Comparison of ENCODE assay signal across 8 mouse cellular contexts in genomic region chr14:30548131-30548720, GRCm38 (mm10). TPM values are rescaled to one million over a fixed set of nuclear protein-coding genes. Genes with fewer than 3 reads are reported as not detected.
DNase-seq lines count a peak whose midpoint lies in the region; ATAC-seq and TF ChIP-seq lines count a peak whose summit lies in the region.

Gene Tkt, plus strand, starts transcription at chr14:30548359.

- peak; percentile 14; the same call in 1 of the 2 replicates for ATAC-seq in embryonic facial prominence, embryonic 14.5 days (ENCODE audit: low read depth)
- 0 out of 2 replicates have a peak, but pooled peaks have one; percentile 1 for ATAC-seq in granulocyte monocyte progenitor cell, adult 5-6 weeks (replicated peaks; ENCODE audit: poor library complexity, severe bottlenecking)
- ATAC-seq in intestine, postnatal 0 days = peak; percentile 15; the same call in 1 of the 2 replicates
- peak; percentile 61 for ATAC-seq in megakaryocyte-erythroid progenitor cell, adult 5-6 weeks (replicated peaks; ENCODE audit: low FRiP score, low TSS enrichment, poor library complexity, severe bottlenecking)

- no peaks in the 10 kb centered on the region for H3K9me3 ChIP-seq in embryonic facial prominence, embryonic 14.5 days (ENCODE audit: control insufficient read depth, low read length)
- H3K9me3 ChIP-seq in intestine, postnatal 0 days (ENCODE audit: control insufficient read depth) = no peaks in the 10 kb centered on the region

- no peak for TF ChIP-seq CTCF in thymus, adult 2 months (IDR thresholded peaks at IDR 0.05; ENCODE audit: borderline replicate concordance, control insufficient read depth, extremely low read depth, insufficient read depth, low read length, poor library complexity)
- no peak for TF ChIP-seq CTCF in intestine, postnatal 0 days (IDR thresholded peaks at IDR 0.05; ENCODE audit: low read depth)

- no peaks in the 10 kb centered on the region for H3K27me3 ChIP-seq in thymus, adult 2 months (ENCODE audit: control insufficient read depth, insufficient read depth, low read length)
- no peaks in the 10 kb centered on the region for H3K27me3 ChIP-seq in embryonic facial prominence, embryonic 14.5 days (replicated peaks; ENCODE audit: control insufficient read depth, insufficient read depth, low read length)
- no peaks in the 10 kb centered on the region for H3K27me3 ChIP-seq in intestine, postnatal 0 days (replicated peaks; ENCODE audit: control insufficient read depth, insufficient read depth, low read length)

- DNase-seq in thymus, adult 2 months = peak; percentile 8
- DNase-seq in thymus, postnatal 10 days (ENCODE audit: low spot score in 2 of 2) = no peak
- peak; percentile 57 for DNase-seq in embryonic facial prominence, embryonic 14.5 days (ENCODE audit: low spot score)
- DNase-seq in left cerebral cortex, postnatal 36 days (ENCODE audit: low spot score in 2 of 2) = peak; percentile 61 to 67
- peak; percentile 66 for DNase-seq in right cerebral cortex, postnatal 4 days

- H3K4me1 ChIP-seq in thymus, adult 2 months (replicated peaks; ENCODE audit: control insufficient read depth, insufficient read depth, low read length) = peaks cover 23% of the 10 kb centered on the region
- H3K4me1 ChIP-seq in embryonic facial prominence, embryonic 14.5 days (ENCODE audit: control insufficient read depth, insufficient read depth, low read length) = peaks cover 25% of the 10 kb centered on the region
- peaks cover 13% of the 10 kb centered on the region; the same call in 1 of the 2 replicates for H3K4me1 ChIP-seq in intestine, postnatal 0 days (replicated peaks; ENCODE audit: control insufficient read depth, insufficient read depth, low read length)

- peak within 1 kb of the TSS; percentile 94 for H3K4me3 ChIP-seq in thymus, adult 2 months (ENCODE audit: control insufficient read depth, insufficient read depth, low read length)
- H3K4me3 ChIP-seq in embryonic facial prominence, embryonic 14.5 days (ENCODE audit: low read depth, low read length) = peak within 1 kb of the TSS; percentile 75
- H3K4me3 ChIP-seq in intestine, postnatal 0 days (ENCODE audit: low read depth, low read length) = peak within 1 kb of the TSS; percentile 69

- intact Hi-C loops in left cerebral cortex, postnatal 36 days (cut with DNase I) = no loop called here

- TF ChIP-seq POLR2A in thymus, adult 2 months (IDR thresholded peaks at IDR 0.05; ENCODE audit: control insufficient read depth, extremely low read depth, insufficient read depth, low read length, poor library complexity) = no peak

- H3K36me3 ChIP-seq in thymus, adult 2 months (ENCODE audit: control insufficient read depth, insufficient read depth, low read length) = no peaks in the 10 kb centered on the region
- H3K36me3 ChIP-seq in embryonic facial prominence, embryonic 14.5 days (ENCODE audit: control insufficient read depth, insufficient read depth, low read length) = no peaks in the 10 kb centered on the region
- H3K36me3 ChIP-seq in intestine, postnatal 0 days (ENCODE audit: control insufficient read depth, insufficient read depth) = 0 out of 2 replicates have a peak, but pooled peaks cover 3% of the 10 kb centered on the region

- 77% methylated on average over 8 of the region's 8 CpGs for WGBS in thymus, adult 2 months
- WGBS in embryonic facial prominence, embryonic 14.5 days = 34% methylated on average over 8 of the region's 8 CpGs
- 27% methylated on average over 8 of the region's 8 CpGs for WGBS in intestine, postnatal 0 days

- peak within 1 kb of the TSS; percentile 88 for H3K9ac ChIP-seq in embryonic facial prominence, embryonic 14.5 days (ENCODE audit: low read depth, low read length)
- H3K9ac ChIP-seq in intestine, postnatal 0 days (ENCODE audit: low read depth, low read length) = peak within 1 kb of the TSS; percentile 83

- H3K27ac ChIP-seq in thymus, adult 2 months (ENCODE audit: control insufficient read depth, insufficient read depth, low read length) = no peak within 1 kb of the TSS
- peak within 1 kb of the TSS; percentile 90 for H3K27ac ChIP-seq in embryonic facial prominence, embryonic 14.5 days (replicated peaks; ENCODE audit: low read depth, low read length)
- peak within 1 kb of the TSS; percentile 93 for H3K27ac ChIP-seq in intestine, postnatal 0 days (ENCODE audit: low read depth, low read length)

- peak within 1 kb of the TSS; percentile 92 for H3K4me2 ChIP-seq in embryonic facial prominence, embryonic 14.5 days (ENCODE audit: low read depth, low read length)
- H3K4me2 ChIP-seq in intestine, postnatal 0 days (replicated peaks; ENCODE audit: low read depth) = peak within 1 kb of the TSS; percentile 92

RNA-seq across cellular contexts. Expression of gene Tkt, which starts in this region (rescaled TPM):
- polyA plus RNA-seq in thymus, adult 2 months (2012; rRNA removed) = 269 and 361 TPM in 2 replicates
- 91.9 and 110 TPM in 2 replicates for polyA plus RNA-seq in embryonic facial prominence, embryonic 14.5 days (2014; fragmentation: Nextera tagmentation; extraction: Ambion mirVana)
- 628 and 659 TPM in 2 replicates for total RNA-seq in granulocyte monocyte progenitor cell, adult 5-6 weeks (2014; fragmentation: Nextera tagmentation)
- total RNA-seq in granulocyte monocyte progenitor cell, adult 5-6 weeks (2017) = 773 and 843 TPM in 2 replicates
- 174 and 177 TPM in 2 replicates for polyA plus RNA-seq in intestine, postnatal 0 days (2015; fragmentation: Nextera tagmentation; extraction: Ambion mirVana)
- 100 to 1,000 TPM; 160 to 179 TPM for total RNA-seq in left cerebral cortex, postnatal 36 days (2021)
- total RNA-seq in megakaryocyte-erythroid progenitor cell, adult 5-6 weeks (2014; fragmentation: Nextera tagmentation) = 485 and 613 TPM in 2 replicates
- 500 and 571 TPM in 2 replicates for total RNA-seq in megakaryocyte-erythroid progenitor cell, adult 5-6 weeks (2017)

Comparison
In these comparisons a context has a peak if more than half of its experiments do, and no peak if none do; other contexts are left out.
1. DNase-seq: peak in thymus, adult 2 months (single experiment), embryonic facial prominence, embryonic 14.5 days (single experiment), left cerebral cortex, postnatal 36 days (2 of 2) and right cerebral cortex, postnatal 4 days (single experiment); none in thymus, postnatal 10 days (0 of 2).
2. ATAC-seq: peak in every context shown above with its lines; median percentile 61 in megakaryocyte-erythroid progenitor cell, adult 5-6 weeks; 15 in intestine, postnatal 0 days; 14 in embryonic facial prominence, embryonic 14.5 days; 1 in granulocyte monocyte progenitor cell, adult 5-6 weeks.
3. Peak in every context shown above with its lines, with median percentiles within 50 percentile points of each other: H3K4me3 ChIP-seq.